Mouse (Mus musculus) cerebellum, adult 11-12 months (tissue): ENCODE results near the gene Vps11.
"Not testable (repeated sequence)": the region's sequence is repeated elsewhere in the genome, so short reads cannot be mapped to it uniquely, and the experiment has no call there.

Experiments used
- DNase-seq: peaks from one replicate; pipeline ENCODE4 v3.0.0; 2022

Gene Vps11

DNA sequence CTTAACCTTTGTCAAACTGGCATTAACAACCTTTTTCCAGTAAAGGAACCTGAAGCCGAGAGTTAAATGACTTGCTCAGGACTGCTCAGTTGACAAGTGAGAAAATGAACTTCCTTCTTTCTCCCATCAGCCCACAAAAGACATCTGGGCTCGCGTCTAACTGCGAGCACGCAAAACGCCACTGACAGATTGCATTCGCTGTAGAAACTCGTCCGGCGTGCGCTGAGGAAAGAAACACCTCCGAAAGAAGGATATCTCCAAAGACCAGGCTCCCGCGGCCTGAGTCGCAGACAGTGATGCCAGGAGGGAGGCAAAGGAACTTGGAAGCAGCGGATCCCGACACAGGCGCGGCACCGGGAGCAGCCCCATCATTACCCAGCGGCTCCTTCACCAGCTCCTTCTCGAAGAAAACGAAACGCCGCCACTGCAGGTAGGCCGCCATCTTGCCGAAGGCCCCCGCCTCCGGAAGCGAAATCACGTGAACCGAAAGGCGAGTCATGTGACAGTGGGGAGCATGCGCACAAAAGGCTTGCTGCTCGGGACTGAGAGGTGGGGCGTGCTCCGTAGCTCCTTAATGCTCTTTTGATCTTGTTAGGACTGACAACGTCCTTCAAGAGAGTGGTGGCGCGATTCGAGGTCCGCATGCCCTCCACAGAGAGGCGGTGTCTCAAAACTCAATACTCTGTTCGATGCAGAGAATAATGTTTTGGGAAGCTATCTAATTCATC is at the start of gene Vps11:
Gene Vps11, minus strand, starts transcription at position 481 of the 728 bp plus-strand sequence.
- DNase-seq = peak; percentile 93

DNA sequence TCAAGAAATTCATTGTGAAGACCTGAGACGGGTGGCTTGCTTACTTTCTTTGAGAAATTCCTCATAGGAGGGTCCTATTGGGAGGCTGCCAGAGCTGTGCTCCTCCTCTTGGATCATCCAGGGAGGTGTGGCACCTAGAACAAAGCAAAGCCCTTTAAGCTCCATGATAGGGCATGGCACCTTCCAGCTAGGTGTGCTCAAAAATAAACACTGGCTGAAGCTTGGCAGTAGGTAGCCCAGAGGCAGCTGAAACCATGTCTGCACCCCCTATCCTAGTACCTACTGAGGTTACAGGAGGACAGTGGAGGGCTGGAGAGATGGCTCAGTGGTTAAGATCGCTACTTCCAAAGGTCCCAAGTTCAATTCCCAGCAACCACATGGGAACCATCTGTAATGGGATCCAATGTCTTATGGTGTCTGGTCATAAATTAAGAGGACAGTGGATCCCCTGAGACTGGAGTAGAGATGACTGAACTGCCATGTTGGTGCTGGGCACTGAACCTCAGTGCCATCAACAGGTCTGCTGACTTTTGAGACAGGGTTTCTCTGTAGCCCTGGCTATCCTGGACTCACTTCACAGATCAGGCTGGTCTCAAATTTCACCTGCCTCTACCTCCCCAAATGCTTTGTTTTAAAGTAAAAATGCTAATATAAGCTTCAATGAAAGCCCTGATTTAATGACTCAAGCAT is 49.3 kb upstream of the Vps11 start:
- peak; percentile 27 for DNase-seq

DNA sequence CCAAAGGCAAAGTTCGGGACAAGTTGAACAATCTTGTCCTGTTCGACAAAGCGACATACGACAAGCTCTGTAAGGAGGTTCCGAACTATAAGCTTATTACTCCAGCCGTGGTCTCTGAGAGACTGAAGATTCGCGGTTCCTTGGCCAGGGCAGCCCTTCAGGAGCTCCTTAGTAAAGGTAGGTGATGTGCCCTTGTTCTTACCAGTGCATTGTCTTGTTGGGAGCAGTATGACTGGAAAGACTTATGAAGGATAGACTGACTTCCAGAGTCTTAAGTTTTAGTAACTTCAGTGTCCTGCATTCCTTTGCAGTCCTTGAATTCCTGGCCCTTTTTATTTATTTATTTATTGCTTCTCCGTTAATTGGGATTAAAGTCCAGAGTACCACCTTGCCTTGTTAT is 47.2 kb upstream of the Vps11 start:
- not testable (repeated sequence) for DNase-seq

DNA sequence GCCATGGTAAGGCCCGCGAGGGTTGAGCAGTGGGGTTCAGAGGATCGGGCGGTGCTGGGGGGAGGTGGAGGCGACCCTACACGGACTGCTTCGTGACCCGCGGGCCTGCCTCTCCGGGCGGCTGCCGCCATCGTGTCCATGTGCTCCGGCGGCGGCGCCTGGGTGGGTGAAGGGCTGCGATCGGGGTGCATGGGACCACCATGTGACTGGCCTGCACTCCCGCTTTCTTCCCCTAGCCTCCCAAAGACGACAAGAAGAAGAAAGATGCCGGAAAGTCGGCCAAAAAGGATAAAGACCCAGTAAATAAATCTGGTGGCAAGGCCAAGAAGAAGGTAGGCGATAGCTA is 46.3 kb upstream of the Vps11 start:
- no peak for DNase-seq

DNA sequence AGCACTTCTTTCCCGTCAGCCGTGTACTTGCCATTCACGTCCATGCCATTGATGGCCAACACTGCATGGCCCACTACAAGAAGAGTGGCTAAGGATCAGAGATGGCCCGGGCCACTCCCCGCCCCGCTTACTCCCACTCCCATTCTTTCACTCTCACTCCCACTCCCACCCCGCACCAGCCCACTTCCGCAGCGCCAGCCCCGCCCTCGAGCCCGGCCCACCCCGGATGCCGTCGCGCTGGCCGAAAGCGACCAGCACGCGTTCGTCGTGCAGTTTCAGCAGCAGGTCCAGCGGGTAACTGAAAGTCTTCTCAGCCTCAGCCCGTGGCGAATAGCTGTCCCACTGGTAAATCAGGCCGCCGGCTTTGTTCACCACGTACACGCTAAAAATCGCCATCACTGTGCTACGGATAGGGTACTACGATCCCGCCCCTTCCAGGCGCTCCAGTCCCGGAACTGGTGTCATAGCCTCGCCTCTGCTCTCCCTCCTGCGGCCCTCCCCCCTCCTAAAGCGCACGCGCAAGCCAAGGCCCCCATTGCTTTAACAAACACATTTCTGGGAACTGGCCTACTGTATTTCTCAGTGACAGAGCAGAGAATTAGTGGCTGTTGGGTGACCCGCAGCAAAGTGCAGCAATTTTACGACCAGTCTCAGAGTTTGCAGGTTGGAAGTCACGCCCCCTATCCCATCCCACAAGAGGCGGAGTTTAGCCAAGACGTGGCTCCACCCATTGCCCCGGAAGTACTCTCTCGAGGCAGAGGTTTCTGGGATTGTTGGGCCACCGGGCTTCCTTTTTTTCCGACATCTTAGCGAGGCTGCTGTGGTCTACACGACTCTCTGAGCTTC is 45.7 kb upstream of the Vps11 start, which contains the start of the genes Rps25 and Trappc4:
Gene Rps25, plus strand, starts transcription at position 234 of the 846 bp plus-strand sequence.
Gene Trappc4, minus strand, starts transcription at position 695 of the 846 bp plus-strand sequence.
- DNase-seq = peak; percentile 91

DNA sequence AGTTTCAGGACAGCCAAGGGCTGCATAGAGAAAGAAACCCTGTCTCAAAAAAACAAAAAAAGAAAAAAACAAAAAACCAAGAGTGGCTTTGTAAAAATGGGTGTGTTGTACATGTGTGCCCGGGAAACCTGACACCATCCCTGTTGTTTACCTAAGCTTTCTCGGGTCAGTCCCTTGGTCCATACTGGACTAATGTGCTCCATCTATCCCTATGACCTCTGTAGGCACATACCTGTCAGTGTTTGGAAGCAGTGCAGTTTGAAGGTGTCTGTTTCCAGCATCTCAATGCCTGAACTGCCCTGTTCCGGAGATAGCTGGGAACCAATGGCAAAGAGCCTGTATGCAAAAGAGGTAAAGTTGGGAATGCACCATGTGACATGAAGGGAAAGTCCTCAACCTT is 43.5 kb upstream of the Vps11 start:
- no peak for DNase-seq

DNA sequence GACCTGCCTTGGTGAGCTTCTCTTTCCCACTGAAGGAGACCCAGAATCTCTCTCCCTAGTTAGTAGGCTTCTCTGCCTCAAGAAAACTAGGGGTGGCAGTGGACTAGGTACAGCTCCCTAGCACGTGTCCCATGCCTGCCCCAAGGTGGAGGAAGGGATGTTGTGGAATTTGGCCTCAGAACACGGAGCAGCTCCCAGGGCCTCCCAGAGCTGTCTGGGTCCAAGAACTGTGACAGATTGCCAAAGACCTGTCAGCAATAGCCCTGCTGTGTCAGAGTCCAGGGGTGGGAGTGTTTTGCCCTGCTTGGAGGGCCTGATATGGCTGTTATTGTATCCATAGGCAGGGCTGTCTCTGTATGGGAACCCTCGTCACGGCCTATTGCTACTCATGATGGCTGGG is 39.6 kb upstream of the Vps11 start:
- peak; percentile 33 for DNase-seq

DNA sequence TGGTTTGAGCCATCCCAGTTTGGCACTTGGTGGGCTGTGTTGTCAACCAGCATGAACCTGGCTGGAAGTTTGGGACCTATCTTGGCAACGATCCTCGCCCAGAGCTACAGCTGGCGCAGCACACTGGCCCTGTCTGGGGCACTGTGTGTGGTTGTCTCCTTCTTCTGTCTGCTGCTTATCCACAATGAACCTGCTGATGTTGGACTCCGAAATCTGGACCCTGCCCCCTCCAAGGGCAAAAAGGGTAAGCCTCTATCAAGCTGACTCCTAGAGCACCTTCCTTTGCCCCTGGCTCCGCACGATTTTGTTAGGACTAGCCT is 38.3 kb upstream of the Vps11 start:
- DNase-seq = no peak

DNA sequence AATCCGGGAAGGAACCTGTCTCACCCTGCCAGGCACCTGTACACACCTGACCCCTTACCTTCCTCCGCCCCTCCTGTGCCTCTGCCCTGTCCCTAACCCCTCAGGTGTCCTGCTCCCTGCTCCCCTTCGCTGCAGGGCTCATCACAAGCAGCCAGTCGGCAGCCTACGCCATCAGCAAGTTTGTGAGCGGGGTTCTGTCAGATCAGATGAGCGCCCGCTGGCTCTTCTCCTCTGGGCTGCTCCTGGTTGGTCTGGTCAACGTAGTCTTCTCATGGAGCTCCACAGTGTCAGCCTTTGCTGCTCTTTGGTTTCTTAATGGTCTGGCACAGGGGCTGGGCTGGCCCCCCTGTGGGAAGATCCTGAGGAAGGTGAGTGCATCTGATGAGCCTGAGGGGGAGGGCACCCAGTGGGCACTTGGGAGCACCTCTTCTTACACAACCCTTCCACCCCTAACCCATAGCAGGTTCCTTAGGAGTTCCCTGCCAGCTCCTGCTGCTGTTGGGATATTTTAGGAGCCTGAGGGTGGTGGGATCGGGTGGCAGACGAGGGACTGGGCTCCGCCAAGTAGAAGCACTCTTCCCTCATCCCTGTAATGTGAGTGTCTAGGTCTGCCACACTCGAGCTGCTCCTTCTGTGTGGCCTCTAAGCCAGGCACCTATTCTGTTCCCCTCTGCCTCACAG is 37.8 kb upstream of the Vps11 start:
- no peak for DNase-seq

DNA sequence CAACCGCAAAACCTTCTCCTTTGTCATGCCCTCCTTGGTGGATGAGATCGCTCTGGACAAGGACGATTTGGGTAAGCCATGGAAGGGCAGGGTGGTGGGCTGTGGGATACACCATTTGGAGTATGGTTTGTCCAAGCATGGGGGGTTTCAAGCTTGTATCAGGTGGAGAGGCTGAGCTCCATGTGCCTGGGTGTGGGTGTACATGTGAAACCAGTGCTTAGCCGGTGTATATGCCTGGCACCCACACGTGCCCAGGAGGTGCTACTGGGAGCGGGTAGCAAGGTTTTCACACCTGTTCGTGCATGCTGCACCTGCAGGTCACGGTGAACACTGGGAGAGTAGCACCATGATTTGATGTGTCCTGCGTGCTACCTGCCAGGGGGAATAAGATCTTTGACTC is 37.1 kb upstream of the Vps11 start:
- no peak for DNase-seq

DNA sequence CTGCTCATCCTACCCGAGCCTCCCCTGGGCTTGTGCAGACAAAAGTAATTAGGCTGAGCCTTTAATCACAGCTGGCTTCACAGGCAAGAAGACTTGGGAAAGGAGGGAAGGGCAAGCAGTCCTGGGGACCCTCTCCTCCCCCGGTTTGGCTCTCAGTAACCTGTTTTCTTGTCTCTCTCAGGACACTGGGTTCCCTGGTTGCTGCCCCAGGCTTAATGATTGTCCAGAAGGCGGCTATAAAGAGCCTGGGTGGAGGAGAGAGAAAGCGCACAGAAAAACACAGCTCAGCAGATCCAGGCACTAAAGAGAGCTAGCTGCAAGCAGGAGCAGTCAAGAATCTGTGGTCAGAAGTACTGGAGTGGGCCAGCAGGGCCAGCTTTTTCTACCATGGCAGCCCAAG is 36.6 kb upstream of the Vps11 start:
- no peak for DNase-seq

DNA sequence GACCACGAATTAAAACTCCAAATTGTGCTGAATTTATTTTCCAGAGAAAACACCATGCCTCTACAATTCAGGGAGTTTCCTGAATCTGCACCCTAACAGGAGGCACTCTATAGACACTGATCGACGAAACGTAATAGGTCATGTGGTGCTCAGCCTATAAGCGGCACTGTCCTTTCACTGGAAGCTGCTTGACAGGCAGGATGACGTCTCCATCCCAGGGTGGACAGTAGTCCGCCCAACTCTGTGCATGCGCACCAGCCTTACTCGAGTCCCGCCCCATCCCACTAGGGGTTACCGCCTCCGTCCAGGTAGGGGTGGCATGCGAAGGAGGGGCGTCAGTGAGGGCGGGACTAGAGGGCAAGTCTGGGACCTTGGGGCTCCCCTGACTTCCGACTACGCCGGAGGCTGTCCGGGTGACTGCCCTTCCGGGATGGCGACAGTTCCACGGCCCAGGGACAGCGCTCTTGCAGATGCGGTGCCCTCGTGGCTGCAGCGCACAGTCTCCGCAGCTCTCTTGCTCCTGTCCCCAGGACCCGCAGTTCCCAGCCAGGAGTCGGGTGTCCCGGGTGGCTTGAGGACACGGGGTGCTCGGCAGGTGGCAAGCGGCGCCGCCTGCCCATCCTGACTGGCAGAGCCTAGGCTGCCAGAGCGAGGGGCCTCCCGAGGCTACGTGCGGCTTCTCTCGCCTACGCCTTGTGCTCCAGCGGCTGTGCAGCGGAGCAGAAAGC is 35.4 kb upstream of the Vps11 start, which contains the start of gene Slc37a4:
Gene Slc37a4, plus strand, starts transcription at position 169 of the 728 bp plus-strand sequence.
- peak; percentile 99 for DNase-seq

DNA sequence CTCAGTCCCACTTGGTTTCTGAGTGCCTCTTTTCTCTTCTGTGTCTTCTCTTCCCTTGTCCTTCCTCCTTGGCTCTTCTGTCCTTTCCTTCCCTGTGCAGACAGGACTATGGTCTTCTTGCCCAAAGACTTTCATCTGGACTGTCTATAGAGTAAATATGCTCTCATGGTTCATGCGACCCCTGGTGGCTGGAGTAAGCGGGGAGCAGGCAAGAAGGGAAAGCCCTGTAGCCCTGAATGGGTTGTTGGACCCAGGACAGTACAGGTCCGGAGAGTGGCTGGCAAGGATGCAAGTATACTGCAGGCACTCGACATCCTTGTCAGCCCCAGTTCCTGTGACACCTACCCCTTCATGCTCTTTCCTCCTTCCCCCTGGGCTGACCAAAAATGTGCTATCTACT is 30.0 kb upstream of the Vps11 start:
- DNase-seq = peak; percentile 59

DNA sequence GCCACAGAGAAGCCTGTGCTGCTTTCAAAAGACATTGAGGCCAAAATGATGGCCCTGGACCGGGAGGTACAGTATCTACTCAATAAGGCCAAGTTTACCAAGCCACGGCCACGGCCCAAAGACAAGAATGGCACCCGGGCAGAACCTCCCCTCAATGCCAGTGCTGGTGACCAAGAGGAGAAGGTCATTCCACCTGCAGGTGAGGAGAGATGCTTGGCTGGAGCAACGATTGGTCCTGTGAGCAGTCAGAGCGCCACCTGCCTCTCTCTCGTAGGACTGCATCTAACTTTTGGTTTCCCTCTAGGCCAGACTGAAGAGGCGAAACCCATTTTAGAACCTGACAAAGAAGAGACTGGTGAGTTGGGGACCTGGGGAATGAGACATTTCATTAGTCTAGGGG is 27.8 kb upstream of the Vps11 start:
- DNase-seq = peak; percentile 67

DNA sequence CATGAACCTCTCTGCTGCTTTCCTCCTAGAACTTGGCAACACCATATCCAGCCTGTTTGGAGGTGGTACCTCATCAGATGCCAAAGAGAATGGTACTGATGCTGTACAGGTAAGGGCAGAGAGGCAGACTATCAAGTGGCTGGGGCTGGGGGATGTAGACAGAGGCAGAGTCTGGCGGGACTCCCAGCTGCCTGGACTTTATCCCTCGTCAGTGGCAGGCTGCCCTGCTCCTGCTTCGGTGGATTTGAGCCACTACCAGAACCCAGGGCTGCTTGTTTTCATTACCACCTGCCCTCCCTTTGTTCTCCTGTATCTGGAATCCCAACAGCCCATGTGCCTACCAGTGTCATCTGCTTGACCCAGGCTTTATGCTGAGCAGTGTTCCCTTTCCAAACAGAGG is 25.8 kb upstream of the Vps11 start:
- no peak for DNase-seq

DNA sequence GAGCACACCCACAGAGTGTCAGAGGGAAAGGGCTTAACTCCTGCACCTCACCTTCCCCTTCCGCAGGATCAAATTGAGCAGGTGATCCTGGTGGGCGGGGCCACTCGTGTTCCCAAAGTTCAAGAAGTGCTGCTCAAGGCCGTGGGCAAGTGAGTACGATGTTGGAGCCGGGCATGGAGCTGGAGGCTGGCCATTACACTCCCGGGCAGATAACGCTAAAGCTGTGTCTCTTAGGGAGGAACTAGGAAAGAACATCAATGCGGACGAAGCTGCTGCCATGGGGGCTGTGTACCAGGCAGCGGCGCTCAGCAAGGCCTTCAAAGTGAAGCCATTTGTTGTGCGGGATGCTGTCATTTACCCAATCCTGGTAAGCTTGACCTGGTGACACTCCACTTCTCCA is 23.1 kb upstream of the Vps11 start:
- DNase-seq = no peak

DNA sequence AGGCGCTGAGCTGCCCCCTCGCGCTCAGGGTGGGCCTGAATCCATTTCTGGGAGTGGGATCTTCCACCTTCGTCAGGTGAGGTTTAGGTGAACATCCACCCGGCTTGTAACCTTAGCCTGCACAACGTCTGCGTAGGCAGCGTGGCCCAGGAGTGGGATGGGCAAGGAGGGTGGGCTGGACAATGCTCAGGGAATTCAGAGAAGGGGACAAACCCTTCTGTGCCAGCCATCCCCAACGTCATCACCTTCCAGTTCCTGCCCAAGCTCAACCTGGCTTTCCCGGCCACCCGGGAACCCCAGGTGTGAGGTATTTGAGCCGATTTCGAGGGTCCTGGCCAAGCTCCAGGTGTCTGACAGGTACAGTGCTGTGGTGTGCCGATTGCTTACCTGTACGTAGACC is 18.4 kb upstream of the Vps11 start:
- DNase-seq = peak; percentile 71

DNA sequence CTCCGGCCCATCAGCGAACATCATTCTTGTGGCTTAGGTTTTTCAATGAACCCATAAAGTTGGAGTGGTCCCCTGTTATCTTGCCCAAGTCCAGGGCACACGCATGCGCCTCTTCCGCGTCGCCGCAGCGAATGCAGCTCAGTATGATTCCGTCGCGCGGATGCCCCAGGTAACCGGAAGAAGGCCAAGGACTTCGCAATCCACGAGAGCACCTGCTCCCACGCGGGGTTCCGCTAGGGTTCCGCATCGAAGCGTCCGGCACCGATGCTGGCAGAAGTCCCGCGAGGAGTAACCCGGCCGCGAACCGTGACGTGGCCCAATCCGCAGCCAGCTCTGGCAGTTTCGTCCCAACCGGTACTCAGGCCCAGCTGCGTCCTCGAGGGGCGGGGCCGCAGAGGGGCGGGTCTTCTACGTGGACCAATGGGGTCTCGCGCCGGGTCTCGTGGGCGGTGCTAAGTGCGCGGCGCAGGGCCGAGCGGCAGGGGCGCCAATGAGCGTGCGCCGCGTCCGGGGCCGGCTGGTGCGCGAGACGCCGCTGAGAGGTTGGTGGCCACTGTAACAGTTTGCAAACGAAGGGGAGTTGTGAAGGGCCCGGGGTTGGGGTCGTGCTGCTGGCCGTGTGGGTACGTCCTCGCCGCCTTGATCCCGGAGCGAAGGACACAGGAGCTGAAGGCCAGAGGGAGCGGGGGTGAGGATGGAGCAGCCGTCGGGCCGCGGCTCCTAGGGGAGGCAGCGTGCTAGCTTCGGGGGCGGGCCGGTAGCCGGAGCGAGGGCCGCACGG is 17.8 kb upstream of the Vps11 start, which contains the start of gene Hyou1:
Gene Hyou1, plus strand, starts transcription at position 437 of the 781 bp plus-strand sequence.
- peak; percentile 99 for DNase-seq

DNA sequence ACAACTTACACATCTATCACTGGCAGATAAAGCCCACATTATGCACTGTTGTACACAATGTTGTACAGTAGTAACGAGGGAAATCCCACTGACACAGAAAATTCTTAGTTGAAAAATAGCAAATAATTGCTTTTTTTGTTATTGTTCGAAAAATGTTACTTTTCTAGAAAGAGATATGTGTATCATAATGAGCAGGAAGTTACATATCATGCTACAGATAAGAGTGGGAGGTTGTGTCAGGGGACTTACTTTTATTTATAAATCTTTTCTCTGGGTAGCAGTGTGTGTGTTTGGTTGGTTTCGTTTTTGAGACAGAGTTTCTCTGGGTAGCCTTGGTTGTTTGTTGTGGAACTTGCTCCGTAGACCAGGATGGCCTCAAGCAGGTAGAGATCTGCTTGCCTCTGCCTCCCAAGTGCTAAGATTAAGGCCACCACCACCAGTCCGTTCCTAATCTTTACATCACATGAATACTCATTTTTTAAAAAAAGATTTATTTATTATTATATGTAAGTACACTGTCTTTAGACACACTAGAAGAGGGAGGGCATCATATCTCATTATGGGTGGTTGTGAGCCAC is 16.8 kb upstream of the Vps11 start:
- no peak for DNase-seq

DNA sequence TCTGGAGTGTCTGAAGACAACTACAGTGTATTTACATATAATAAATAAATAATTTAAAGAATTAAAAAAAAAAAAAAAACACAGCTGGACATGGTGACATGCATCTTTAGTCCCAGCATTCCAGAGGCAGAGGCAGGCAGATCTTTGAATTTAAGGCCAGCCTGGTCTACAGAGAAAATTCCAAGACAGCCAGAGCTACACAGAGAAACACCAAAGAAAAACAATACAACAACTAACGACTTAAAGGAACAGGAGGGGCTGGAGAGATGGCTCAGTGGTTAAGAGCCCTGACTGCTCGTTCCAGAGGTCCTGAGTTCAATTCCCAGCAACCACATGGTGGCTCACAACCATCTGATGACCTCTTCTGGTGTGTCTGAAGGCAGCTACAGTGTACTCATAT is 15.9 kb upstream of the Vps11 start:
- not testable (repeated sequence) for DNase-seq

DNA sequence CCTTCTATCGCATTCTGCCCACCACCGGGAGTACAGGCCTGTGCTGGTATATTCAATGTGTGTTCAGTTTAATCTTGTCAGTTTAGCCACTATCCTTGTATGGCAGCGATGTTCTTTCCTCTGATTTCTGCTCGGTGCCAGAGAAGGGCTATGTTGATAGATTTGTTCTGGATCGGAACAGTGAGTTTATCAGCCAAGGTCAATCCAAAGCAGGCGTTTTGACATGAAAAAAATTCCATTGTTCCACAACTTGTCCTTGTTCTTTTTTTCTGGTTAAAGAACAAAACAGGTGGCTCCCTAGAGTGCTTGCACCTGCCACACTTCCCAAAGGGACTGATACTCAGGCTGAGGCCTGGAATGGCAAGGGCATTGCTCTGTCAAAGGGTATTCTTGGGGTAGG is 14.7 kb upstream of the Vps11 start:
- DNase-seq = no peak
